Mouse (Mus musculus): ENCODE results near the gene Fat4.

GRCm38 (mm10) chr3:38908426-38909111, 21.8 kb downstream of the Fat4 start:
- TF ChIP-seq POLR2A (IDR thresholded peaks at IDR 0.05; ENCODE audit: low read depth, low read length) (no peak), CTCF (IDR thresholded peaks at IDR 0.05; ENCODE audit: borderline replicate concordance, insufficient read depth, low read length) (no peak)
